Mouse (Mus musculus): ENCODE measurements around the gene Ncdn.

GRCm38 (mm10) chr4:126696908-126697307, 56.3 kb downstream of the Ncdn start:
- TF ChIP-seq POLR2A (IDR thresholded peaks at IDR 0.05; ENCODE audit: insufficient read depth, low read length) (no peak), CTCF (IDR thresholded peaks at IDR 0.05; ENCODE audit: low read depth, low read length) (no peak)

Measured in ES-Bruce4 (cell line).